Mouse (Mus musculus) liver, postnatal 0 days (tissue): ENCODE results near the gene Eif2s2.

Experiments used
- CTCF ChIP-seq: sonication (generic); IDR thresholded peaks from 2 replicates; pipeline ENCODE4 v1.5.1; 2016; ENCODE audit warnings: antibody characterized with exemption, low read depth
- EP300 ChIP-seq: IDR thresholded peaks from 2 replicates; pipeline ENCODE4 v1.6.1; 2016; ENCODE audit warnings: antibody characterized with exemption, low read depth, mild to moderate bottlenecking

- no peak for TF ChIP-seq CTCF
- no peak for TF ChIP-seq EP300
These were observed 43.4 kb upstream of the Eif2s2 start for GRCm38 (mm10) chr2:154936106-154936505.
